Mouse (Mus musculus) monocyte, adult 5-6 weeks (primary cell): ENCODE measurements around the gene Acot4. TPM values are rescaled to one million over a fixed set of nuclear protein-coding genes. Genes with fewer than 3 reads are reported as not detected.
"Not testable (repeated sequence)": the region's sequence is repeated elsewhere in the genome, so short reads cannot be mapped to it uniquely, and the experiment has no call there.

ENCODE experiments used
- ATAC-seq: fragments of 153-309, 156-312 bp; replicated peaks from 2 replicates; pipeline ENCODE4 v1.8.0; 2017; ENCODE audit warnings: mild to moderate bottlenecking; ENCODE audit not compliant: low TSS enrichment, insufficient number of reproducible peaks, severe bottlenecking, poor library complexity, low FRiP score
- total RNA-seq: library from RNA; stranded (forward); fragments of 200-1000, 200-491, 200-594 nt; gene quantifications from 3 replicates; pipeline ENCODE4 v1.2.3, GENCODE M21; 2017

The Acot4 gene
- total RNA-seq, 1 experiment from 2014 or later = not detected

GRCm38 (mm10) chr12:84067752-84068151 lies 29.6 kb downstream of the Acot4 start:
- no peak for ATAC-seq

- ATAC-seq = no peak
Observed at GRCm38 (mm10) chr12:84068296-84068695, 30.1 kb downstream of the Acot4 start.

GRCm38 (mm10) chr12:84068986-84069385 lies 30.8 kb downstream of the Acot4 start, which contains the start of gene Acot5:
Gene Acot5, plus strand, starts transcription at chr12:84069325.
- ATAC-seq = no peak

- ATAC-seq = not testable (repeated sequence)
Observed at GRCm38 (mm10) chr12:84069582-84069981, 31.4 kb downstream of the Acot4 start.

- ATAC-seq = no peak
Observed at GRCm38 (mm10) chr12:84071696-84072095, 33.5 kb downstream of the Acot4 start.

- ATAC-seq = no peak
Observed at GRCm38 (mm10) chr12:84077371-84077990, 39.3 kb downstream of the Acot4 start.

GRCm38 (mm10) chr12:84083842-84084241 lies 45.7 kb downstream of the Acot4 start:
- no peak for ATAC-seq

- no peak for ATAC-seq
Observed at GRCm38 (mm10) chr12:84084581-84084980, 46.4 kb downstream of the Acot4 start.

- not testable (repeated sequence) for ATAC-seq
Observed at GRCm38 (mm10) chr12:84094666-84095065, 56.5 kb downstream of the Acot4 start.

Other genes with a start within 250 kb of the Acot4 start
- gene Numb, start 116.4 kb upstream of the Acot4 start, total RNA-seq = 21.1 to 36.1 TPM (median 30.5 TPM) in 3 replicates
- gene Riox1, start 87.8 kb upstream of the Acot4 start, total RNA-seq = 5.4 to 10.9 TPM (median 7.5 TPM) in 3 replicates
- not detected in 3 replicates for gene Heatr4, start 53.5 kb upstream of the Acot4 start, total RNA-seq
- 15.4 to 18.4 TPM (median 16.3 TPM) in 3 replicates for gene Acot2, start 50.5 kb upstream of the Acot4 start, total RNA-seq
- gene Acot1, start 28.9 kb upstream of the Acot4 start, total RNA-seq = not detected in 3 replicates
- not detected in 3 replicates for gene Gm49366, start 556 bp downstream of the Acot4 start, total RNA-seq
- gene Acot3, start 13.8 kb downstream of the Acot4 start, total RNA-seq = not detected in 3 replicates
- not detected in 3 replicates for gene Acot5, start 30.9 kb downstream of the Acot4 start, total RNA-seq
- gene Acot6, start 62.3 kb downstream of the Acot4 start, total RNA-seq = 0.10 TPM in 1 of 3 replicates, not detected in the others
- 0.19 to 0.32 TPM in 2 of 3 replicates, not detected in the other for gene Dnal1, start 76.0 kb downstream of the Acot4 start, total RNA-seq
- 0.78 to 3.5 TPM in 2 of 3 replicates, not detected in the other for gene Pnma1, start 110.1 kb downstream of the Acot4 start, total RNA-seq
- 21.6 to 42.4 TPM (median 28.2 TPM) in 3 replicates for gene Elmsan1, start 180.5 kb downstream of the Acot4 start, total RNA-seq
- gene Ptgr2, start 246.9 kb downstream of the Acot4 start, total RNA-seq = 50.7 to 64.4 TPM (median 56.7 TPM) in 3 replicates